Mouse (Mus musculus) hindbrain, embryonic 16.5 days (tissue): Measurements from ENCODE around the gene Klhl12. TPM values are rescaled to one million over a fixed set of nuclear protein-coding genes. Genes with fewer than 3 reads are reported as not detected.
"Not testable (repeated sequence)": the region's sequence is repeated elsewhere in the genome, so short reads cannot be mapped to it uniquely, and the experiment has no call there.

Experiments
- ATAC-seq: fragments of 200-750 bp; cut with Nextera tagmentation; 2 replicates; pipeline ENCODE4 v1.8.0; 2017; ENCODE audit warnings: moderate TSS enrichment, moderate library complexity
- H3K27ac ChIP-seq: fragments of 300-500 bp; sonication (generic); 2 replicates; pipeline ENCODE4 v1.5.1; 2014; ENCODE audit warnings: low read depth, mild to moderate bottlenecking, control low read depth, low read length, moderate library complexity
- H3K27me3 ChIP-seq: fragments of 300-500 bp; sonication (generic); replicated peaks from 2 replicates; pipeline ENCODE4 v1.6.1; 2014; ENCODE audit warnings: low read length; ENCODE audit not compliant: control insufficient read depth, insufficient read depth
- H3K36me3 ChIP-seq: fragments of 300-500 bp; sonication (generic); 2 replicates; pipeline ENCODE4 v1.6.1; 2014; ENCODE audit warnings: mild to moderate bottlenecking, low read length, moderate library complexity, mixed read lengths; ENCODE audit not compliant: control insufficient read depth, insufficient read depth
- H3K4me1 ChIP-seq: fragments of 300-500 bp; sonication (generic); 2 replicates; pipeline ENCODE4 v1.6.1; 2014; ENCODE audit warnings: low read depth, low read length; ENCODE audit not compliant: control insufficient read depth, insufficient read depth
- H3K4me2 ChIP-seq: fragments of 300-500 bp; sonication (generic); 2 replicates; pipeline ENCODE4 v1.6.1; 2014; ENCODE audit warnings: mild to moderate bottlenecking, low read length, control low read depth, moderate library complexity
- H3K4me3 ChIP-seq: fragments of 300-500 bp; sonication (generic); 2 replicates; pipeline ENCODE4 v1.5.1; 2014; ENCODE audit warnings: mild to moderate bottlenecking, low read length, control low read depth, moderate library complexity
- H3K9ac ChIP-seq: fragments of 300-500 bp; sonication (generic); 2 replicates; pipeline ENCODE4 v1.6.1; 2014; ENCODE audit warnings: low read depth, mild to moderate bottlenecking, control low read depth, low read length, moderate library complexity
- H3K9me3 ChIP-seq: fragments of 300-500 bp; sonication (generic); 2 replicates; pipeline ENCODE4 v1.6.1; 2014; ENCODE audit warnings: mild to moderate bottlenecking, low read length, moderate library complexity; ENCODE audit not compliant: control insufficient read depth
- WGBS: fragments of 180-500 bp; shearing (Covaris S2); extraction: QIAGEN DNeasy Blood & Tissue Kit; methylation state at CpG from one replicate; pipeline ENCODE4 v1.1.7; 2014; 5-methylcytosine and 5-hydroxymethylcytosine counted together
- polyA plus RNA-seq: library from polyadenylated mRNA; unstranded; fragments of >200 nt; fragmentation: Nextera tagmentation; extraction: Ambion mirVana; gene quantifications from 2 replicates; pipeline ENCODE4 v1.2.1, GENCODE M21; 2015

Gene Klhl12
- polyA plus RNA-seq, 1 experiment from 2014 or later: 38.6 TPM

DNA sequence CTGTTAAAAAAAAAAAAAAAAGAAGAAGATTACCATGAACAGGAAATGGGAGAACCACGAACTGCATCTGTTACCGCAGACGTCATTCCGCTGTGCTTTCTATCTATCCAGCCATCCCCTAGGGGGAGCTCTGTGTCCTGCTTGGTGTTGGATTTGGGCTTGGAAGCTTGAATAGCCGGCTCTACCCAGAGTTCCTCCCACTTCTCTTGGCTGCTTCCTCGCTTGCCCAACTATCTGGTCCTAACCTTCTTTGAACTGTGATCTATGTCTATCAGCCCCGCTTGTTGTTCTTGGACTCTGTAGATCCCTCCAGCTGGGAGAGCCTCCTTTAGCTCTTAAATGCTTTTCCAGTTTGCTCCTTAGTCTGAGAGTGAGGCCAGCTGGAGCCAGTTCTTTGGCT lies 63.3 kb downstream of the Klhl12 start:
- H3K27me3 ChIP-seq: peaks cover 3% of the 10 kb centered on the region
- H3K36me3 ChIP-seq: no peaks in the 10 kb centered on the region
- peak; percentile 72 for ATAC-seq
- WGBS: 10% methylated on average over 7 of the region's 7 CpGs
- no peak overlapping the region for H3K4me3 ChIP-seq
- no peak overlapping the region for H3K27ac ChIP-seq
- H3K4me2 ChIP-seq: no peak overlapping the region
- no peaks in the 10 kb centered on the region for H3K4me1 ChIP-seq
- no peak overlapping the region for H3K9ac ChIP-seq
- no peaks in the 10 kb centered on the region for H3K9me3 ChIP-seq

DNA sequence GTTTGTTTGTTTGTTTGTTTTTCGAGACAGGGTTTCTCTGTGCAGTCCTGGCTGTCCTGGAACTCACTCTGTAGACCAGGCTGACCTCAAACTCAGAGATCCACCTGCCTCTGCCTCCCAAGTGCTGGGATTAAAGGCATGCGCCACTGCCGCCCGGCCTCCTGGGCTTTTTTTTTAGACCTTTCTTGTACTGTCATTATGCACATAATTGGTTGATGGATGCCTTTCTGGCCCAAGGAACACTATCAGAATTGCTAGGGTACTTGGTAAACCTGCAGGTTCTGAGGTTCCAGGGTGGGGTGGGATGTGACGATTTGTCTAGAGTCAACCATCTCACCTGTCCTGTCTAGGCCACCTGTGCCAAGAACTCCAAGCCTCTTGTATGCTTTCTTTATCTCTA lies 63.9 kb downstream of the Klhl12 start:
- WGBS: 93% methylated on average over 5 of the region's 5 CpGs
- H3K27ac ChIP-seq, ATAC-seq, H3K9ac ChIP-seq, H3K4me1 ChIP-seq, H3K4me3 ChIP-seq, H3K27me3 ChIP-seq, H3K4me2 ChIP-seq, H3K9me3 ChIP-seq, H3K36me3 ChIP-seq: not testable (repeated sequence)

DNA sequence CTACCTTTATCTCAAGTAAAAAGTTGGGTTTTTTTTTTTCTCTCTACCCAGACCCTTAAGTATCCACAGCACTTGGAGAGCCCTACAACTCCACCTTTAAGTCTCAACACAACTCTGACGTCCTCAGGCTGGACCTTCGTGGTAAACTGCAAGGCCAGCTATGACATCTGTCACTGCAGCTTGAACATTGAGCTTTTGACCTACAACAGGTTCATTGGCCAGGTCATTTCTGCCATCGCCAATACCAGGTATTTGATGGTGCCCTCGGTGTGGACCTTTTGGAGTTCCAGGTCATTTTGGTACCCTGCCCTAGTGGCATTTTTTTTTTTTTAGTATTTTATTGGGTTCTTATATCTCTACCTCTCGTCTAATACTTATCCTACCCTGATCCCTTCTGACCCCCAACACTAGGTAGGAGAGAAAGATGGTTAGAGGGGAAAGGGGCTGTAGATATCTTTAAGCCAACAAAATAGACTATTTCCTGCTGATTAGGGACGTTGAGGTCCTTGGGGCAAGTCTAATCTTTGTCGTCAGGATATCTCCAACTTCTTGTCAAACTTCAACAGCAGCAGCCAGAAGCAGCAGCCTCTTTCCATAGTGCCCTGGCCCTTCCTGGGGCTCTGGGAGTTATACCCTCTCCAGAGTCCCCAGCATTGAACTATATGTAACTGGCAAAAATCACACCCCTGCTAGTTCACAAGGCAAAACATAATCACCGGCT lies 64.8 kb downstream of the Klhl12 start:
- no peak overlapping the region for H3K27ac ChIP-seq
- no peak for ATAC-seq
- H3K4me3 ChIP-seq: no peak overlapping the region
- H3K4me1 ChIP-seq: no peaks in the 10 kb centered on the region
- H3K36me3 ChIP-seq: no peaks in the 10 kb centered on the region
- 88% methylated on average over 8 of the region's 8 CpGs for WGBS
- no peaks in the 10 kb centered on the region for H3K9me3 ChIP-seq
- H3K4me2 ChIP-seq: no peak overlapping the region
- no peak overlapping the region for H3K9ac ChIP-seq
- H3K27me3 ChIP-seq: peaks cover under 1% of the 10 kb centered on the region

DNA sequence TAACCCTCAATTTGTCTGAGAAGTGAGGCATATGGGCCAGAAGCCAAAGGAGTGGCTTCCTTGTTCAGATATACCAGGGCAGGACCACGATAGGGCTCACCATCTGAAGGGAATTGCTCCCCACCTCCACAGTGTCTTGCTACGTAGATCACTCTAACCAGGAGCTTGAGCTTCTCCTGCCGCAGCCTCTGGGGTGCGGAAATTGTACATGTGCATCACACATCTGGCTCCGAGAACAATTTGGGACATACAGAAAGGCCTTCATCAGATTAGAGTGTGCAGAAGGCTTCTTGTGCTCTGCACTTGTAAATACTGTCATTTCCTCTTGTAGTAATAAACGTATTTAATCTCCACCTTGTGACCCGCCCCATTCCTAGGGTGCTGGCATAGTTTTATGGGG lies 65.8 kb downstream of the Klhl12 start:
- Histone ChIP-seq H3K4me2 (no peak overlapping the region), H3K9ac (no peak overlapping the region), H3K9me3 (no peaks in the 10 kb centered on the region), H3K4me1 (no peaks in the 10 kb centered on the region), H3K4me3 (no peak overlapping the region), H3K27ac (no peak overlapping the region), H3K27me3 (no peaks in the 10 kb centered on the region), H3K36me3 (no peaks in the 10 kb centered on the region)
- WGBS: 84% methylated on average over 7 of the region's 7 CpGs
- no peak for ATAC-seq

DNA sequence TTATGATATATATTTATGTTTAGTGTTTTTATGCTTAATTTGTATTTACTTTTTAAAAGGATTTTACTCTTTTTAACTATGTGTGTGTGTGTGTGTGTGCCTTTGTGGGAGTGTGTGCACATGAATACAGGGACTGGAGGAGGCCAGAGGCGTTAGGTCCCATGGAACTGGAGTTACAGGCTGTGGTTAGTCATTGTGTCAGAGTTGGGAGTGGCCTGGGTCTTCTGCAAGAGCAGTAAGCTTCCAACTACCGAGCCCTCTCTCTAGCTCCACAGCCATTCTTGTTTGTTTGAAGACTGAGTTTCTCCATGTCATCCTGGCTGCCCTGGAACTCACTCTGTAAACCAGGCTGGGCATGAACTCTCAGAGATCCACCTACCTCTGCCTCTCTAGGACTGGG lies 67.0 kb downstream of the Klhl12 start:
- H3K27me3 ChIP-seq: no peaks in the 10 kb centered on the region
- no peak for ATAC-seq
- H3K4me3 ChIP-seq: no peak overlapping the region
- no peak overlapping the region for H3K4me2 ChIP-seq
- no peak overlapping the region for H3K27ac ChIP-seq
- no peaks in the 10 kb centered on the region for H3K36me3 ChIP-seq
- WGBS: 58% methylated on average over 2 of the region's 2 CpGs
- no peaks in the 10 kb centered on the region for H3K4me1 ChIP-seq
- no peaks in the 10 kb centered on the region for H3K9me3 ChIP-seq
- H3K9ac ChIP-seq: no peak overlapping the region

DNA sequence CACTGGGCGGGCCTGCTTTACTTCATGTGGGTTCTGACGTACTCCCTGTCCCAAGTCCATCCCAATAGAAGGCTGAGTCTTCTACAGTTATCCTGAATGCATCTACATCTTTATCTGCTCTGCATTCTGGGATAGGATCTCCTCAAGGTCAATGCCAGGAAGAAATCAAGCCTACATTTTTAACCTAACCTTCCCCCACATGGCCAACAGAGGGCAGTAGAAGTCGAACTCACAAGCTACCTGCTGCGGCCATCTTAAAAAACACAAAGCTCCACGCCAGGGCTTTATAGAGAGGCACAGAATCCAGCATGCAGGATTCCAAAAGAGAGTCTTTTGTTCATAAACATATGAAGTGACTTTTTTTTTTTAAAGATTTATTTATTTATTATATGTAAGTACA lies 69.1 kb downstream of the Klhl12 start:
- H3K9me3 ChIP-seq: no peaks in the 10 kb centered on the region
- H3K4me2 ChIP-seq: no peak overlapping the region
- no peaks in the 10 kb centered on the region for H3K27me3 ChIP-seq
- H3K4me3 ChIP-seq: no peak overlapping the region
- H3K27ac ChIP-seq: no peak overlapping the region
- WGBS: 72% methylated on average over 5 of the region's 5 CpGs
- no peak overlapping the region for H3K9ac ChIP-seq
- H3K36me3 ChIP-seq: no peaks in the 10 kb centered on the region
- no peak for ATAC-seq
- no peaks in the 10 kb centered on the region for H3K4me1 ChIP-seq

DNA sequence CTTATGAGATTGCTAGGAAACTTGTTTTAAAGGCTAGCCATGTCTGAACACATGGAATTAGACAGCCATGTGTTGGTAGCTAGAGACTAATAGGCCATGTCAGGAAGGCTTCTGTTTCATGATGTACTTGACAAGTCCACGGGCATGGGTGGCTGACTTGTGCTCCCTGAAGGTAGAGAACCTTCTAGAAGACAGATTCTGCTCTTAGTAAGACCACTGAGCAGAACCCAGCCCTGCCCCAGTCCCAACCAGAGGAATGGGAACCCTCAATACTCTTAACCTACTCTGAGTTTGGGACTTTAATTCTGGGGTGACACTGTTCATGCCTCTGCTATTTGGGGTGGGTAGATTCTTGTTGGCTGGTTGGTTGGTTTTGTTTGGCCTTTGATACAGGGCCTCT lies 69.7 kb downstream of the Klhl12 start:
- H3K9me3 ChIP-seq: no peaks in the 10 kb centered on the region
- no peak overlapping the region for H3K27ac ChIP-seq
- no peak for ATAC-seq
- no peaks in the 10 kb centered on the region for H3K27me3 ChIP-seq
- no peak overlapping the region for H3K4me2 ChIP-seq
- H3K4me3 ChIP-seq: no peak overlapping the region
- H3K36me3 ChIP-seq: no peaks in the 10 kb centered on the region
- WGBS: 88% methylated on average over 1 of the region's 1 CpGs
- H3K9ac ChIP-seq: no peak overlapping the region
- no peaks in the 10 kb centered on the region for H3K4me1 ChIP-seq

DNA sequence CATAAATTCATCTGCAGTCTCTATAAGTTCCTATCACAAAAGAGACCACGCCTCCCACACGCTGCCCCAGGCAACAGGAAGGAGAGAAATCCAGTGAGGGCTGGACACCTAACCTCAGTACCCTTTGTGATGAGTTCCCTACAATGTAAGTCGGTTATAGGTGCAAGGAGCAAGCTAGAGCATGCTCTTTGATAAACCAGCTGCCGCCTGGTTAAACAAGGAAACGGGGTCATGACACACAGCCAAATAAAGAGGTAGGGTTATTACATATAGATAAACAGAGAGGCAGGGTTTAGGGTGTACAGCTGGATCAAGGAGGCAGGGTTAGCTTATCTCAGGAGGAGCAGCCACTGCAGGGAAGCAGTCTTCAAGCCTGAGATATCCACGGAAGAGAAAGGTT lies 71.4 kb downstream of the Klhl12 start:
- Histone ChIP-seq H3K4me2 (no peak overlapping the region), H3K4me1 (no peaks in the 10 kb centered on the region), H3K9ac (no peak overlapping the region), H3K36me3 (no peaks in the 10 kb centered on the region), H3K27me3 (no peaks in the 10 kb centered on the region), H3K27ac (no peak overlapping the region), H3K9me3 (no peaks in the 10 kb centered on the region), H3K4me3 (no peak overlapping the region)
- no peak for ATAC-seq
- 84% methylated on average over 6 of the region's 6 CpGs for WGBS

DNA sequence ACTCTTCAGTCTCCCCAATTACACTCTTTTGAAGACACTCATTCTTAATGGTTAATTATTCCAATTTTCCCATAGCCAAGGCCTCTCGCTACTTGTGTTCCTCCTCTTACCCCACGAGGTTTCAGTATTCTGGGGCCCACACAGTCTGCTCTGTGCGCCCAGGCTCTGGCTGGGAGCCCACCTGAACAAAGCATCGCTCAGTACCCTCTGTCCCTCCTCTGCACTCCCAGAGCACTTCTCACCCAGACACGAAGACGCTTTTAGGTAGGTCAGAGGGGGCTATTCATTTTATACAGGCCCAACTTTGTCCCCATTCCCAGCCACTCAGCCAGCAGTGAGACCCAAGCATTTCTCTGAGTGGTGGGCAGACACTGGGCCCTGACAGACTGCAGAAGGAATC lies 75.3 kb downstream of the Klhl12 start:
- Histone ChIP-seq H3K36me3 (no peaks in the 10 kb centered on the region), H3K4me3 (no peak overlapping the region), H3K27me3 (no peaks in the 10 kb centered on the region), H3K4me1 (no peaks in the 10 kb centered on the region), H3K9me3 (no peaks in the 10 kb centered on the region), H3K4me2 (no peak overlapping the region), H3K9ac (no peak overlapping the region), H3K27ac (no peak overlapping the region)
- 60% methylated on average over 6 of the region's 6 CpGs for WGBS
- peak; percentile 91 for ATAC-seq

DNA sequence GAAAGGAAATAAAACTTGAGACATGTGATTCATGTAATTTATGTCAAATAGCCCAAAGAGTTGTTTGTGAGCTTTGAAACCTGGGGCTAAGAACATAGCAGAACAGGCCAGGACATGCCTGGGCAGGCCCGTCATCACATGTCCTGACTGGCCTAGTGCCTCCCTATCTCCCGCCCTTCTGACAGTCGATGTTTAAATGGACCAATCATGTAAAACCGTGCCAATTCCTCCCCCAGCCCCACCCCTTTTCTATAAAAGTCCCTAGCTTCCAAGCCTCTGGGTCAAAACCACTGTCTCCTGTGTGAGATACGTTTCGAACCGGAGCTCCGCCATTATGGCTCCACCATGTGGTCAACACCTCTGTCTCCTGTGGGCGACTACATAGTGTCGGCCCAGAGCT lies 78.4 kb downstream of the Klhl12 start:
- not testable (repeated sequence) for H3K36me3 ChIP-seq, H3K27ac ChIP-seq, H3K9me3 ChIP-seq, H3K4me3 ChIP-seq, H3K4me1 ChIP-seq, H3K27me3 ChIP-seq, H3K9ac ChIP-seq, ATAC-seq, H3K4me2 ChIP-seq
- 91% methylated on average over 10 of the region's 10 CpGs for WGBS
